Mouse (Mus musculus) heart, adult 2 months (tissue): ENCODE measurements around the gene Shroom3. TPM values are rescaled to one million over a fixed set of nuclear protein-coding genes. Genes with fewer than 3 reads are reported as not detected.
A peak's percentile ranks its signal among the peaks of the same experiment; 100 is the strongest.

Experiments
- DNase-seq, 2 experiments: peaks; one replicate each; pipeline ENCODE4 v3.0.0; 2021
- H3K27ac ChIP-seq: fragments of 200-600 bp; 2 replicates; pipeline ENCODE4 v1.8.1; 2022
- H3K27me3 ChIP-seq: fragments of 200-500 bp; 2 replicates; pipeline ENCODE4 v1.6.1; 2012; ENCODE audit warnings: mild to moderate bottlenecking, low read length, inconsistent platforms, mixed read lengths; ENCODE audit not compliant: control insufficient read depth, insufficient read depth
- H3K36me3 ChIP-seq: fragments of 200-500 bp; 2 replicates; pipeline ENCODE4 v1.6.1; 2012; ENCODE audit warnings: low read length, inconsistent platforms; ENCODE audit not compliant: control insufficient read depth, insufficient read depth
- H3K4me1 ChIP-seq: fragments of 200-500 bp; 2 replicates; pipeline ENCODE4 v1.6.1; 2011; ENCODE audit warnings: low read length; ENCODE audit not compliant: control insufficient read depth, insufficient read depth
- H3K4me3 ChIP-seq: fragments of 200-600 bp; 2 replicates; pipeline ENCODE4 v1.8.1; 2022
- H3K79me2 ChIP-seq: fragments of 200-500 bp; replicated peaks from 2 replicates; pipeline ENCODE4 v1.6.1; 2012; ENCODE audit warnings: mild to moderate bottlenecking, inconsistent platforms, low read length, moderate library complexity, mixed read lengths; ENCODE audit not compliant: control insufficient read depth, insufficient read depth
- H3K9ac ChIP-seq: fragments of 200-500 bp; 2 replicates; pipeline ENCODE4 v1.6.1; 2012; ENCODE audit warnings: low read depth, mild to moderate bottlenecking, control low read depth, inconsistent platforms, low read length, mixed read lengths
- CTCF ChIP-seq: fragments of 200-600 bp; IDR thresholded peaks from 2 replicates; pipeline ENCODE4 v1.8.1; 2022; ENCODE audit warnings: antibody characterized with exemption, mild to moderate bottlenecking, moderate library complexity
- EP300 ChIP-seq: fragments of 200-500 bp; IDR thresholded peaks from 2 replicates; pipeline ENCODE4 v1.6.1; 2011; ENCODE audit warnings: low read depth, low read length, control low read depth; ENCODE audit not compliant: insufficient read depth
- POLR2A ChIP-seq: fragments of 200-500 bp; IDR thresholded peaks from 2 replicates; pipeline ENCODE4 v1.6.1; 2011; ENCODE audit warnings: mild to moderate bottlenecking, low read depth, low read length, control low read depth; ENCODE audit not compliant: insufficient read depth
- WGBS: fragments of 180-500 bp; shearing (Covaris S2); methylation state at CpG from one replicate; pipeline ENCODE4 v1.1.7; 2018; 5-methylcytosine and 5-hydroxymethylcytosine counted together
- intact Hi-C: fragments of 180-260 bp; cut with DNase I; formaldehyde crosslinking; loops from one replicate; pipeline ENCODE4 v1.15.1; 2025
- polyA plus RNA-seq: library from polyadenylated mRNA; depleted of rRNA; stranded (reverse); fragments of >200 nt; gene quantifications from 2 replicates; pipeline ENCODE4 v1.2.3, GENCODE M21; 2012
- total RNA-seq, 2 experiments: library from RNA; stranded (reverse); gene quantifications; 2 replicates each; pipeline ENCODE4 v1.2.3; 2021

Gene Shroom3
- total and polyA plus RNA-seq, 3 experiments, result 32.8 to 38.5 (median 32.8) TPM

- WGBS, result 93% methylated on average over 3 of the region's 3 CpGs
- Histone ChIP-seq H3K27ac (no peak overlapping the region), H3K79me2 (no peaks in the 10 kb centered on the region), H3K4me1 (0 out of 2 replicates have a peak, but pooled peaks cover 1% of the 10 kb centered on the region), H3K4me3 (no peak overlapping the region), H3K36me3 (no peaks in the 10 kb centered on the region), H3K9ac (no peak overlapping the region), H3K27me3 (no peaks in the 10 kb centered on the region)
- TF ChIP-seq POLR2A, result no peak
- TF ChIP-seq EP300, result no peak
- no peak for TF ChIP-seq CTCF
- intact Hi-C loops, result no loop called here
- DNase-seq, result no peak
Measured at GRCm38 (mm10) chr5:92774893-92775292, 91.7 kb downstream of the Shroom3 start.

GRCm38 (mm10) chr5:92778395-92778794 is 95.2 kb downstream of the Shroom3 start:
- Histone ChIP-seq H3K36me3 (no peaks in the 10 kb centered on the region), H3K27ac (no peak overlapping the region), H3K9ac (no peak overlapping the region), H3K27me3 (no peaks in the 10 kb centered on the region), H3K4me3 (no peak overlapping the region), H3K4me1 (no peaks in the 10 kb centered on the region), H3K79me2 (no peaks in the 10 kb centered on the region)
- 77% methylated on average over 8 of the region's 8 CpGs for WGBS
- intact Hi-C loops, result no loop called here
- TF ChIP-seq POLR2A, result no peak
- TF ChIP-seq CTCF, result no peak
- no peak for TF ChIP-seq EP300
- DNase-seq, result no peak

GRCm38 (mm10) chr5:92781082-92781481 is 97.8 kb downstream of the Shroom3 start:
- TF ChIP-seq EP300 (no peak), POLR2A (no peak), CTCF (peak; percentile 30; the same call in 1 of the 2 replicates)
- intact Hi-C loops, result no loop called here

GRCm38 (mm10) chr5:92784037-92784860 is 101.0 kb downstream of the Shroom3 start:
- no peaks in the 10 kb centered on the region for H3K36me3 ChIP-seq
- no peak overlapping the region for H3K27ac ChIP-seq
- no peak overlapping the region for H3K9ac ChIP-seq
- no peak for DNase-seq
- H3K27me3 ChIP-seq, result no peaks in the 10 kb centered on the region
- intact Hi-C loops, result no loop called here
- TF ChIP-seq CTCF, result no peak
- no peak for TF ChIP-seq EP300
- TF ChIP-seq POLR2A, result no peak
- no peak overlapping the region for H3K4me3 ChIP-seq
- no peaks in the 10 kb centered on the region for H3K4me1 ChIP-seq
- 62% methylated on average over 6 of the region's 6 CpGs for WGBS
- no peaks in the 10 kb centered on the region for H3K79me2 ChIP-seq

More at GRCm38 (mm10) chr5:92781082-92781481, 97.8 kb downstream of the Shroom3 start:
- Histone ChIP-seq H3K36me3 (no peaks in the 10 kb centered on the region), H3K9ac (no peak overlapping the region), H3K79me2 (no peaks in the 10 kb centered on the region), H3K27ac (no peak overlapping the region), H3K4me1 (no peaks in the 10 kb centered on the region), H3K27me3 (no peaks in the 10 kb centered on the region), H3K4me3 (no peak overlapping the region)
- DNase-seq, result no peak

- H3K4me3 ChIP-seq, result no peak overlapping the region
- no peak for DNase-seq
- H3K4me1 ChIP-seq, result no peaks in the 10 kb centered on the region
- no peaks in the 10 kb centered on the region for H3K79me2 ChIP-seq
- TF ChIP-seq POLR2A (no peak), CTCF (no peak), EP300 (no peak)
- H3K27ac ChIP-seq, result no peak overlapping the region
- 79% methylated on average over 11 of the region's 11 CpGs for WGBS
- no peak overlapping the region for H3K9ac ChIP-seq
- intact Hi-C loops, result no loop called here
- no peaks in the 10 kb centered on the region for H3K27me3 ChIP-seq
- no peaks in the 10 kb centered on the region for H3K36me3 ChIP-seq
Measured at GRCm38 (mm10) chr5:92785870-92786436, 102.7 kb downstream of the Shroom3 start.

GRCm38 (mm10) chr5:92788990-92789389 is 105.8 kb downstream of the Shroom3 start:
- 54% methylated on average over 8 of the region's 8 CpGs for WGBS
- no peak overlapping the region for H3K4me3 ChIP-seq
- H3K27ac ChIP-seq, result no peak overlapping the region
- H3K27me3 ChIP-seq, result no peaks in the 10 kb centered on the region
- no peaks in the 10 kb centered on the region for H3K79me2 ChIP-seq
- no peaks in the 10 kb centered on the region for H3K36me3 ChIP-seq
- TF ChIP-seq EP300, result no peak
- TF ChIP-seq POLR2A, result no peak
- TF ChIP-seq CTCF, result no peak
- no peak for DNase-seq
- no peak overlapping the region for H3K9ac ChIP-seq
- no peaks in the 10 kb centered on the region for H3K4me1 ChIP-seq
- intact Hi-C loops, result no loop called here
